Mouse (Mus musculus) thymus, adult 2 months (tissue): ENCODE results near the gene Ggact.

Experiments used
- CTCF ChIP-seq: fragments of 200-500 bp; IDR thresholded peaks from 2 replicates; pipeline ENCODE4 v1.5.1; 2012; ENCODE audit warnings: mild to moderate bottlenecking, control low read depth, low read length, moderate library complexity, borderline replicate concordance; ENCODE audit not compliant: control insufficient read depth, poor library complexity, insufficient read depth; ENCODE audit errors: extremely low read depth
- POLR2A ChIP-seq: fragments of 200-500 bp; IDR thresholded peaks from 2 replicates; pipeline ENCODE4 v1.6.1; 2012; ENCODE audit warnings: mild to moderate bottlenecking, low read length, control low read depth, moderate library complexity; ENCODE audit not compliant: control insufficient read depth, poor library complexity, insufficient read depth; ENCODE audit errors: extremely low read depth

DNA sequence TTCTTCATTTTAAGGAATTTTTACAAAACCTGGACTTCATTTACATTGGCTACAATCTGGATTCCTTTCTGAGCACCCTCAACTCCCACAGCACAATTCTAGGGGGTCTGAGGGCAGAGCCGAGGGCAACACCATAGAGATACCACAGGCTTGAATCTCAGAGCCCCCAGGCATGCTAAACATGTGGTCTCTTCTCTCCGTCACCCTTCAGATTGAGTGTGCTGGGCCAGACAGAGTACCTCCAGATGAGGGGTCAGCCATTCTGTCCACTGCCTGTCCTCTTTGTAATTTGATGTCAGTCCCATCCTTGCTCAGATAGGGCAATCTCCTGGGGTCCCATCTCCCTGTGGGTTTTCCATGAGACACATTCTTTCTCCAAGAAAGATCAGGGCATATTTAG, 31.9 kb downstream of the Ggact start:
- TF ChIP-seq CTCF (no peak), POLR2A (no peak)
